Mouse (Mus musculus): ENCODE measurements at regions not wholly inside any gene's neighbourhood (a gene's known extent, or its start where the extent isn't known, plus 50 kb on each side); places are given as distances from the start of the nearest gene placed in this dataset.

GRCm38 (mm10) chrX:63366321-63366720, 785.7 kb downstream of the Gm6760 start:
- DNase-seq (ENCODE audit: low read depth) = no peak

- DNase-seq (ENCODE audit: low read depth) = no peak
Measured at GRCm38 (mm10) chrX:63365666-63366065, 786.3 kb downstream of the Gm6760 start.

- DNase-seq (ENCODE audit: low read depth) = peak; percentile 67
Measured at GRCm38 (mm10) chrX:63355035-63355434, 797.0 kb downstream of the Gm6760 start.

All from gonadal fat pad, adult 2 months (tissue).